Mouse (Mus musculus) forebrain, embryonic 15.5 days (tissue): ENCODE data around the gene Clec4d. TPM values are rescaled to one million over a fixed set of nuclear protein-coding genes. Genes with fewer than 3 reads are reported as not detected.
"Not testable (repeated sequence)": the region's sequence is repeated elsewhere in the genome, so short reads cannot be mapped to it uniquely, and the experiment has no call there.

Experiments
- ATAC-seq: fragments of 200-750 bp; cut with Nextera tagmentation; replicated peaks from 2 replicates; pipeline ENCODE4 v1.8.0; 2017; ENCODE audit warnings: mild to moderate bottlenecking, moderate TSS enrichment, moderate library complexity
- H3K27ac ChIP-seq: fragments of 300-500 bp; sonication (generic); replicated peaks from 2 replicates; pipeline ENCODE4 v1.5.1; 2015; ENCODE audit warnings: mild to moderate bottlenecking, inconsistent platforms
- H3K27me3 ChIP-seq: fragments of 300-500 bp; sonication (generic); 2 replicates; pipeline ENCODE4 v1.6.1; 2015; ENCODE audit warnings: inconsistent platforms
- H3K36me3 ChIP-seq: fragments of 300-500 bp; sonication (generic); 2 replicates; pipeline ENCODE4 v1.6.1; 2015; ENCODE audit warnings: mild to moderate bottlenecking, inconsistent platforms
- H3K4me1 ChIP-seq: fragments of 300-500 bp; sonication (generic); 2 replicates; pipeline ENCODE4 v1.6.1; 2015; ENCODE audit warnings: inconsistent platforms
- H3K4me2 ChIP-seq: fragments of 300-500 bp; sonication (generic); replicated peaks from 2 replicates; pipeline ENCODE4 v1.6.1; 2015; ENCODE audit warnings: mild to moderate bottlenecking, inconsistent platforms
- H3K4me3 ChIP-seq: fragments of 300-500 bp; sonication (generic); 2 replicates; pipeline ENCODE4 v1.5.1; 2015; ENCODE audit warnings: mild to moderate bottlenecking, inconsistent platforms
- H3K9ac ChIP-seq: fragments of 300-500 bp; sonication (generic); replicated peaks from 2 replicates; pipeline ENCODE4 v1.6.1; 2015; ENCODE audit warnings: mild to moderate bottlenecking, inconsistent platforms
- H3K9me3 ChIP-seq: fragments of 300-500 bp; sonication (generic); 2 replicates; pipeline ENCODE4 v1.6.1; 2016; ENCODE audit warnings: inconsistent platforms
- WGBS: fragments of 180-500 bp; shearing (Covaris S2); methylation state at CpG from one replicate; pipeline ENCODE4 v1.1.7; 2015; ENCODE audit warnings: mixed read lengths; 5-methylcytosine and 5-hydroxymethylcytosine counted together
- polyA plus RNA-seq: library from polyadenylated mRNA; unstranded; fragments of >200 nt; fragmentation: Nextera tagmentation; extraction: Ambion mirVana; gene quantifications from 2 replicates; pipeline ENCODE4 v1.2.1, GENCODE M21; 2015

Clec4d gene
- polyA plus RNA-seq, 1 experiment from 2014 or later: not detected

- Histone ChIP-seq H3K27ac (no peak overlapping the region), H3K9ac (no peak overlapping the region), H3K9me3 (no peaks in the 10 kb centered on the region), H3K4me3 (no peak overlapping the region), H3K36me3 (no peaks in the 10 kb centered on the region), H3K4me2 (no peak overlapping the region), H3K27me3 (no peaks in the 10 kb centered on the region), H3K4me1 (no peaks in the 10 kb centered on the region)
- 88% methylated on average over 4 of the region's 4 CpGs for WGBS
- no peak for ATAC-seq
Observed at GRCm38 (mm10) chr6:123265809-123266208, 3.9 kb downstream of the Clec4d start.

- H3K36me3 ChIP-seq: no peaks in the 10 kb centered on the region
- no peaks in the 10 kb centered on the region for H3K4me1 ChIP-seq
- H3K27me3 ChIP-seq: no peaks in the 10 kb centered on the region
- no peak overlapping the region for H3K27ac ChIP-seq
- no peak overlapping the region for H3K9ac ChIP-seq
- ATAC-seq: no peak
- no peak overlapping the region for H3K4me3 ChIP-seq
- WGBS: 95% methylated on average over 5 of the region's 5 CpGs
- no peak overlapping the region for H3K4me2 ChIP-seq
- H3K9me3 ChIP-seq: no peaks in the 10 kb centered on the region
Observed at GRCm38 (mm10) chr6:123266945-123267344, 5.0 kb downstream of the Clec4d start.

- 84% methylated on average over 2 of the region's 2 CpGs for WGBS
- Histone ChIP-seq H3K9me3 (no peaks in the 10 kb centered on the region), H3K27me3 (no peaks in the 10 kb centered on the region), H3K27ac (no peak overlapping the region), H3K9ac (no peak overlapping the region), H3K4me3 (no peak overlapping the region), H3K4me2 (no peak overlapping the region), H3K4me1 (no peaks in the 10 kb centered on the region), H3K36me3 (no peaks in the 10 kb centered on the region)
- no peak for ATAC-seq
Observed at GRCm38 (mm10) chr6:123279443-123279842, 17.5 kb downstream of the Clec4d start.

- Histone ChIP-seq H3K27me3 (no peaks in the 10 kb centered on the region), H3K4me2 (no peak overlapping the region), H3K9me3 (no peaks in the 10 kb centered on the region), H3K4me1 (no peaks in the 10 kb centered on the region), H3K36me3 (no peaks in the 10 kb centered on the region), H3K4me3 (no peak overlapping the region), H3K27ac (no peak overlapping the region), H3K9ac (no peak overlapping the region)
- WGBS: 91% methylated on average over 2 of the region's 2 CpGs
- no peak for ATAC-seq
Observed at GRCm38 (mm10) chr6:123286311-123286710, 24.4 kb downstream of the Clec4d start.

GRCm38 (mm10) chr6:123288931-123289330, 27.0 kb downstream of the Clec4d start:
- Histone ChIP-seq H3K9me3 (no peaks in the 10 kb centered on the region), H3K4me3 (no peak overlapping the region), H3K27me3 (no peaks in the 10 kb centered on the region), H3K27ac (no peak overlapping the region), H3K36me3 (no peaks in the 10 kb centered on the region), H3K9ac (no peak overlapping the region), H3K4me2 (no peak overlapping the region), H3K4me1 (no peaks in the 10 kb centered on the region)
- 87% methylated on average over 10 of the region's 10 CpGs for WGBS
- ATAC-seq: no peak

GRCm38 (mm10) chr6:123289753-123290152, 27.8 kb downstream of the Clec4d start, which contains the start of gene Clec4e:
Gene Clec4e, minus strand, starts transcription at chr6:123289870.
- ATAC-seq: no peak
- Histone ChIP-seq H3K4me2 (no peak within 1 kb of the TSS), H3K27ac (no peak within 1 kb of the TSS), H3K4me1 (no peaks in the 10 kb centered on the region), H3K36me3 (no peaks in the 10 kb centered on the region), H3K9me3 (no peaks in the 10 kb centered on the region), H3K4me3 (no peak within 1 kb of the TSS), H3K27me3 (no peaks in the 10 kb centered on the region), H3K9ac (no peak within 1 kb of the TSS)
- WGBS: 83% methylated on average over 4 of the region's 4 CpGs

- WGBS: 95% methylated on average over 1 of the region's 1 CpGs
Observed at GRCm38 (mm10) chr6:123292751-123293400, 31.0 kb downstream of the Clec4d start.

GRCm38 (mm10) chr6:123293509-123293908, 31.6 kb downstream of the Clec4d start:
- WGBS: 91% methylated on average over 11 of the region's 11 CpGs
- not testable (repeated sequence) for H3K9ac ChIP-seq, H3K27ac ChIP-seq, H3K36me3 ChIP-seq, H3K27me3 ChIP-seq, ATAC-seq, H3K4me2 ChIP-seq, H3K9me3 ChIP-seq, H3K4me3 ChIP-seq, H3K4me1 ChIP-seq

More at GRCm38 (mm10) chr6:123292751-123293400, 31.0 kb downstream of the Clec4d start:
- Histone ChIP-seq H3K4me1 (no peaks in the 10 kb centered on the region), H3K27ac (no peak overlapping the region), H3K9ac (no peak overlapping the region), H3K4me2 (no peak overlapping the region), H3K27me3 (no peaks in the 10 kb centered on the region), H3K4me3 (no peak overlapping the region), H3K36me3 (no peaks in the 10 kb centered on the region), H3K9me3 (no peaks in the 10 kb centered on the region)
- no peak for ATAC-seq

GRCm38 (mm10) chr6:123296687-123297086, 34.8 kb downstream of the Clec4d start:
- 67% methylated on average over 1 of the region's 1 CpGs for WGBS
- H3K4me1 ChIP-seq: no peaks in the 10 kb centered on the region
- no peak overlapping the region for H3K4me3 ChIP-seq
- no peaks in the 10 kb centered on the region for H3K27me3 ChIP-seq
- no peak for ATAC-seq
- H3K9ac ChIP-seq: no peak overlapping the region
- no peak overlapping the region for H3K27ac ChIP-seq
- no peaks in the 10 kb centered on the region for H3K36me3 ChIP-seq
- no peaks in the 10 kb centered on the region for H3K9me3 ChIP-seq
- H3K4me2 ChIP-seq: no peak overlapping the region

- H3K36me3 ChIP-seq, H3K9ac ChIP-seq, H3K9me3 ChIP-seq, H3K4me1 ChIP-seq, H3K4me3 ChIP-seq, H3K27ac ChIP-seq, H3K4me2 ChIP-seq, H3K27me3 ChIP-seq, ATAC-seq: not testable (repeated sequence)
- 89% methylated on average over 7 of the region's 7 CpGs for WGBS
Observed at GRCm38 (mm10) chr6:123306315-123306714, 44.4 kb downstream of the Clec4d start.

- Histone ChIP-seq H3K9ac (no peak within 1 kb of the TSS), H3K36me3 (no peaks in the 10 kb centered on the region), H3K4me1 (no peaks in the 10 kb centered on the region), H3K27ac (no peak within 1 kb of the TSS), H3K4me2 (no peak within 1 kb of the TSS), H3K9me3 (no peaks in the 10 kb centered on the region; the same call in 1 of the 2 replicates), H3K4me3 (no peak within 1 kb of the TSS), H3K27me3 (no peaks in the 10 kb centered on the region)
- no peak for ATAC-seq
- WGBS: 91% methylated on average over 2 of the region's 2 CpGs
Observed at GRCm38 (mm10) chr6:123308033-123308432, 46.1 kb downstream of the Clec4d start, which contains the start of gene Vmn2r19. Gene Vmn2r19, plus strand, starts transcription at chr6:123308333.
